Mouse (Mus musculus): ENCODE data around the gene Hps4.

DNA sequence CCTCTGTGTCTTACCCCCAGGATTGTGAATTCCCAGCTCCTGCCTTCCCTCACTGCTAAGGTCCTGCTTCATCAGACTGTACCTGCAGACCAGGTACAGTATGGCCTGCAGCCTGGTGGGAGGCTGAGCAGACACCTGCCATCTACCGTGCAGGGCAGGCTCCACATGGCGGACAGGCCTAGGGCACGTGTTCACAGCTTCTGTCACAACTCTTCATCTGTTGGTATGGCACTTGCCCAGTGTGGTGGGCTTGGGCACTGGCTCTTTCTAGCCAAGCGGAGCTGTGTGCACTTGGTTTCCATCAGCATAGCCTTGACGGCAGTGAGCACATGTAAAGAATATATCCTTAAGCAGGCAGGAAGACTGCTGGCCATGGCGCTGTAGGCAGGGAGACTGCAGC lies 24.0 kb downstream of the Hps4 start:
- TF ChIP-seq CTCF (IDR thresholded peaks at IDR 0.05; ENCODE audit: extremely low read depth, insufficient read length, insufficient replicate concordance, low read depth, low read length): no peak
- no peak for TF ChIP-seq POLR2A (IDR thresholded peaks at IDR 0.05; ENCODE audit: low read depth, low read length)

Data from small intestine, adult 2 months (tissue).